Mouse (Mus musculus) adrenal gland, postnatal 14 days (tissue): ENCODE data around the gene Swi5. TPM values are rescaled to one million over a fixed set of nuclear protein-coding genes. Genes with fewer than 3 reads are reported as not detected.

ENCODE experiments used
- DNase-seq: peaks from one replicate; pipeline ENCODE4 v3.0.0; 2021; ENCODE audit warnings: mixed read lengths
- long read RNA-seq, 2 experiments: library from polyadenylated mRNA; stranded (forward); transcript quantifications; one replicate each; pipeline ENCODE4 v2.0.0; 2021
- total RNA-seq: library from RNA; stranded (reverse); gene quantifications from 2 replicates; pipeline ENCODE4 v1.2.3, GENCODE M21; 2021

Gene Swi5
- 251 and 254 TPM in 2 replicates for total RNA-seq
- long read RNA-seq, experiment 1, transcript Swi5-207 (5 exons, 768 nt), result major isoform, 184 of 218 reads
- long read RNA-seq, experiment 1, partial matches to known transcripts, result 5 of 218 reads
- long read RNA-seq, experiment 1, other reads (novel, unspliced or antisense), result 20 of 218 reads
- long read RNA-seq, experiment 2, transcript Swi5-207 (5 exons, 768 nt), result major isoform, 191 of 234 reads
- long read RNA-seq, experiment 2, partial matches to known transcripts, result 1 of 234 reads
- long read RNA-seq, experiment 2, other reads (novel, unspliced or antisense), result 34 of 234 reads

GRCm38 (mm10) chr2:32287923-32288367 lies at the start of gene Swi5:
Gene Swi5 (minus strand): TSS chr2:32288075.
- peak; percentile 99 for DNase-seq

DNA sequence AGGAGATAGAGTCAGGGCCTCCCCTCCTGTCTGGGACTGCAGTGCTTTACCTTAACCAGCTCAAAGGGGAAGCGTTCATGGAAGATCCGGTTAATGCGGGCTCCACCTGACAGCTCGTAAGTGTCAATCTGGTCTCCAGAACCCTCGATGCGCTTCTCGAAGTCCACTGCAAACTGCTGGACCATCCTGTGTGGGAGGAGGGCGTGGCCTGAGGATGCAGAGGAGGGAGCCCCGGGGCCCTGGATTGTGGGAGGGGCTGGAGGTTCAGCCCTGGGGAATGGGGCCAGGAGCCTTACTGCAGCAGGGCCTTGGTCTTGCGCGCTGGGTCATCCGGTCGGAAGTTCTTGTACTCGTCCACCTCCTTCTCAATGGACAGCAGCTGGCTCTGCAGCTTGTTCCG lies 48.0 kb upstream of the Swi5 start:
- DNase-seq, result no peak

- no peak for DNase-seq
Measured at GRCm38 (mm10) chr2:32332159-32332558, 44.3 kb upstream of the Swi5 start.

GRCm38 (mm10) chr2:32329531-32329930 lies 41.7 kb upstream of the Swi5 start:
- DNase-seq, result no peak

DNA sequence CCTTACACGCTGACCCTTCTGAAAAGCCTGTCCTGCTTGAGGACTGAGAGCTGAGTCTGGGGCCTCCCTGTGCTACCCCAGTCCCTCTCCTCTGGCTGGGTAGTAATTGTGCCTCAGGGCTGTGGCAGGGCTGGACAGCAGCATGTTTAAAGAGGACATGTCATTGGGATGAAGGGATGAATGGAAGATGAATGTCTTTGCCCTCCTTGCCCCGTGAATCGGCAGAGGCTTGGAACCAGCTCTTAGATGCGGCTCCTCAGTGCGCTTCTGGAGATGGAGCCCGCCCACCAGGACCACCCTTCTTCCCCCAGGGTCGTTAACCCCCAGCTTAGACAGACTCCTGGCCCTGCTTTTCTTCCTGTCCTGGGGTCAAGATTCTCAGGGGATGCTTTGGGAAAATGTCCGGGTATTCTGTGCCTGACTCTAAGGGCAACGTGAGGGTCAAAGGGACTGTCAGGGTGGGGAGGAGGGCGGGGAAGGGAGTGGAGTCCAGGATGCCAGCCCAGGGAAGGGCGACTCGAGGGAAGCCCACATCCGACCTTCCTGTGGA lies 41.1 kb upstream of the Swi5 start:
- no peak for DNase-seq

GRCm38 (mm10) chr2:32327200-32327599 lies 39.3 kb upstream of the Swi5 start:
- DNase-seq, result no peak

GRCm38 (mm10) chr2:32325342-32325741 lies 37.5 kb upstream of the Swi5 start:
- peak; percentile 38 for DNase-seq

DNA sequence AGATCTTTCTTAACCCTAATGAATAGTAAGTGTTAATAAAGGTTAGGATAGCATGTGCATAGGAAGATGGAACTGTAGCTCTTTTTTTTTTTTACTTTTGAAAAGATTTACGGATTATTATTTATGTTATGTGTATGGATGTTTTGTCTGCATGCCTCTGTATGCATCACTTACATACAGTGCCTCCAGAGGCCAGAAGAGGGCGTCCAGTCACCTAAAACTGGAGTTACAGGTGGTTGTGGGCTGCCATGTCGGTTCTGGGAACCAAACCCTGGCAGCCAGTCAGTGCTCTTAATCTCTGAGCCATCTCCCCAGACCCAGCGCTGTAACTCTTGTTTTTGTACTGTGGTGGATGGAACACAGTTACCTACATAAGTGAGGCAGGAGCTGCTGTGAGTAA lies 36.4 kb upstream of the Swi5 start:
- no peak for DNase-seq

GRCm38 (mm10) chr2:32322754-32323741 lies 35.2 kb upstream of the Swi5 start:
- no peak for DNase-seq

- no peak for DNase-seq
Measured at GRCm38 (mm10) chr2:32321591-32322298, 33.9 kb upstream of the Swi5 start.

- no peak for DNase-seq
Measured at GRCm38 (mm10) chr2:32320721-32321120, 32.8 kb upstream of the Swi5 start.

GRCm38 (mm10) chr2:32319586-32320580 lies 32.0 kb upstream of the Swi5 start:
- no peak for DNase-seq

- DNase-seq, result no peak
Measured at GRCm38 (mm10) chr2:32318709-32319585, 31.1 kb upstream of the Swi5 start.

DNA sequence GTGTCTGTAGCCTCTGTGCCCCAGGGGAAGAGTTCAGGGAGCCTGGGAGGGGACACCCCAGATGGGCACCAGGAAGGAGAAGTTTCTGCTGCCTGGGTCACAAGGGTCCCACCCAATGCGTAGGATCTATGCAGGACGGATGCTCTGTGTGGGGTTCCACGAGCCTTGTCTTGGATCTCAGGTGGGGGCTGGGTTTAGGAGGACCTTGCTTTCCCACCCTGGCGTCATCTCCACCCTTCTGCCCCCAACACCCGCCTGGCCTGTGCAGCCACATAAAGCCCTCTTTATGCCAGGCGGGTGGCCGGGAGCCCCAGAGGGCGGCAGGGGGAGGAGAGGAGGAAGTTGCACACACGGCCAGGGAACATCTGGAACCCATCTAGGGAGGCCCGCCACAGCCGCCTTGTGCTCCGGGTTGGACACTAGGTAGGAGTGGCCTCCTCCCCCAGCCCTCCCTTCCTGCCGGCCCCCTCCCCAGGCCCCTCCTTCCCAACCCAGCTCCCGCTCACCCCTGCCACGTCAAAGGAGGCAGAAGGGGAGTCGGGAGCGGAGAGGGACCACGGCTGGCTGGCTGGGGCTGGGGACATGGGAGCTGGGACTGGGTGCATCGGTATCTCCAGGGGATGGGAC lies 30.0 kb upstream of the Swi5 start:
- DNase-seq, result peak; percentile 66

DNA sequence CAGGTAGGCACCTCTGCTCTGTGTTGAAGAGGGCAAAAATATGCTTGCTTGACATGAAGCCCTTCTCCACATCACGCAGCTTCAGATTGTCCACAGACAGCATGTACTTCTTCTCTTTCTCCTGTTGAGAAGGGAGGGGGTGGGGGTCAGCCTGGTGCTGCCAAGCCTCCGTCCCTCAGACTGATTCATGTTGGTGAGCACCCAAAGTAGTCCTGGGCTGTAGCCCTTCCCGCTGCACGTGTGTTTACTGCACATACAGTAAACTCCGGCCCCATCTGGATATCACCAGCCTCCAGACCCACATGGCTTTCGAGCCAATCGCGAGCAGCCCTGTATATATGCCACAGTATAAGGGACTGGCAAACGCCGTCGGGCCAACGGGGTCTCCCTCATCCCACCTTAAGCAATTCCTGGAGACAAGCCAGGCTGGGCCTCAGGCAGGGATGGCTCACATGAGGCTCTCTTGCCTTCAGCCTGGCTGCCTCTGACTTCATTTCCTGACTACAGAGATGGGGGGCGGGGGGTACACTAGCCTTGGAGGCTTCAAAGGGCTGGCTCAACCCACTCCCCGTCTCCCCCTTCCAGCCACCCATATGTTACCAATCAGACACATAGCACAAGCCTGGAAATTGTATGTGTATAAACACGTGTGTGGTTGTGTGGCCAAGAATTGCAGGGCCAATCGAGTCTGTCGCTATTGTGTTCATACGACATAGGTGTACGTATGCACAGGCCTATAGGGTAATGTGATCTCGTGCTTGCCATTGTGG lies 29.2 kb upstream of the Swi5 start:
- DNase-seq, result no peak

- DNase-seq, result no peak
Measured at GRCm38 (mm10) chr2:32315751-32316150, 27.9 kb upstream of the Swi5 start.

DNA sequence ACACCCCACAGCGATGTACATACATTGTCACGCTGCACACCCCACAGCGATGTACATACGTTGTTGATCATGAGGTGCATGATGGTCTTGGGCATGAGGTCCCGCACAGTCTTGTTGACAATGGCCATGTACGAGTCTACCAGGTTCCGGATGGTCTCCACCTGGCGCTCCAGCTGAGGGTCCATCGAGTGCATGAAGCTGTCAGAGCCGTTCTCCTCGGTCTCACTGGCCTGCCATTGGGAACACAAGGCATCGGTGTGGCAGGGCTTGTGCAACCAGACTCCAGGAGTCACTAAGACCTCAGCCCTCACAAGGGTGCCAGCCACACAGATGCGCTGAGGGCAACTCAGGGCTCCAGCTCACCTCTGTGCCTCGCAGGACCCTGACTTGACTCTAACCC lies 27.0 kb upstream of the Swi5 start:
- DNase-seq, result no peak

GRCm38 (mm10) chr2:32312318-32312964 lies 24.6 kb upstream of the Swi5 start:
- DNase-seq, result peak; percentile 94
